Mouse (Mus musculus) CH12.LX (cell line): ENCODE data around the gene Pcgf6. TPM values are rescaled to one million over a fixed set of nuclear protein-coding genes. Genes with fewer than 3 reads are reported as not detected.

Experiments
- DNase-seq: peaks from one replicate; pipeline ENCODE4 v3.0.0-alpha.2; 2013; ENCODE audit errors: extremely low read depth
- H3K27ac ChIP-seq: 2 replicates; pipeline ENCODE4 v1.5.1; 2012; ENCODE audit warnings: low read depth, mild to moderate bottlenecking, control low read depth, moderate library complexity; ENCODE audit not compliant: insufficient read depth
- H3K27me3 ChIP-seq: replicated peaks from 2 replicates; pipeline ENCODE3; 2012; ENCODE audit warnings: inconsistent platforms
- H3K36me3 ChIP-seq, 2 experiments: replicated peaks in 1 of 2; 2 replicates each; pipeline versions ENCODE3 to v1.6.1; 2012; ENCODE audit warnings: inconsistent platforms in 1 of 2, low read length in 1 of 2, mild to moderate bottlenecking in 1 of 2, mixed read lengths in 1 of 2, moderate library complexity in 1 of 2; ENCODE audit not compliant: control insufficient read depth in 1 of 2, insufficient read depth in 1 of 2
- H3K4me1 ChIP-seq, 2 experiments: 2 replicates each; pipeline ENCODE4 v1.6.1; 2012; ENCODE audit warnings: inconsistent platforms in 1 of 2, moderate library complexity in 1 of 2; ENCODE audit not compliant: insufficient read depth in 2 of 2, control insufficient read depth in 1 of 2
- H3K4me2 ChIP-seq: 2 replicates; pipeline ENCODE4 v1.6.1; 2012; ENCODE audit warnings: low read depth, mild to moderate bottlenecking, control low read depth; ENCODE audit not compliant: poor library complexity, insufficient read depth, severe bottlenecking
- H3K4me3 ChIP-seq, 3 experiments: fragments of 150-350 bp in 1 of 3; sonication (generic) in 1 of 3; replicated peaks in 1 of 3; 2 replicates each; pipeline versions ENCODE3 to v1.5.1; 2011 to 2012; ENCODE audit warnings: low read depth in 2 of 3, low read length in 2 of 3, mild to moderate bottlenecking in 2 of 3, moderate library complexity in 2 of 3, control low read depth in 1 of 3, improper control_type of control experiment in 1 of 3, inconsistent platforms in 1 of 3, mixed read lengths in 1 of 3; ENCODE audit not compliant: poor library complexity in 1 of 3
- H3K79me2 ChIP-seq: replicated peaks from 2 replicates; pipeline ENCODE4 v1.6.1; 2012; ENCODE audit warnings: mild to moderate bottlenecking, moderate library complexity; ENCODE audit not compliant: control insufficient read depth, poor library complexity, insufficient read depth, severe bottlenecking; ENCODE audit errors: extremely low read depth
- H3K9ac ChIP-seq: 2 replicates; pipeline ENCODE4 v1.6.1; 2012; ENCODE audit warnings: low read depth, mild to moderate bottlenecking, control low read depth, moderate library complexity; ENCODE audit not compliant: insufficient read depth
- H3K9me3 ChIP-seq: replicated peaks from 2 replicates; pipeline ENCODE3; 2012; ENCODE audit warnings: low read length, inconsistent platforms, mixed read lengths
- CHD1 ChIP-seq: IDR thresholded peaks from 2 replicates; pipeline ENCODE4 v1.6.1; 2012; ENCODE audit warnings: low read depth, low read length, improper control_type of control experiment, inconsistent platforms
- CTCF ChIP-seq, 2 experiments: IDR thresholded peaks in 1 of 2; conservative IDR thresholded peaks in 1 of 2; 2 replicates each; pipeline ENCODE4 v1.5.1; 2011 to 2012; ENCODE audit warnings: low read depth in 2 of 2, low read length in 2 of 2, improper control_type of control experiment in 1 of 2, inconsistent platforms in 1 of 2, mild to moderate bottlenecking in 1 of 2, moderate library complexity in 1 of 2
- E2F4 ChIP-seq: IDR thresholded peaks from 2 replicates; pipeline ENCODE4 v1.6.1; 2011; ENCODE audit warnings: low read depth, low read length, improper control_type of control experiment; ENCODE audit not compliant: insufficient replicate concordance
- EP300 ChIP-seq: IDR thresholded peaks from 2 replicates; pipeline ENCODE4 v1.6.1; 2011; ENCODE audit warnings: low read length, improper control_type of control experiment
- ETS1 ChIP-seq: conservative IDR thresholded peaks from 2 replicates; pipeline ENCODE4 v1.6.1; 2012; ENCODE audit warnings: low read depth, mild to moderate bottlenecking, inconsistent platforms, low read length, improper control_type of control experiment, moderate library complexity
- GABPA ChIP-seq: IDR thresholded peaks from 2 replicates; pipeline ENCODE4 v1.6.1; 2012; ENCODE audit warnings: low read depth, low read length, improper control_type of control experiment, inconsistent platforms; ENCODE audit not compliant: insufficient replicate concordance
- HCFC1 ChIP-seq: IDR thresholded peaks from 2 replicates; pipeline ENCODE4 v1.6.1; 2012; ENCODE audit warnings: low read depth, mild to moderate bottlenecking, inconsistent platforms, low read length, improper control_type of control experiment
- IRF4 ChIP-seq: IDR thresholded peaks from 2 replicates; pipeline ENCODE4 v1.6.1; 2014; ENCODE audit warnings: low read depth, mild to moderate bottlenecking, inconsistent platforms, low read length, improper control_type of control experiment
- JUN ChIP-seq: IDR thresholded peaks from 2 replicates; pipeline ENCODE4 v1.6.1; 2011; ENCODE audit warnings: low read depth, mild to moderate bottlenecking, low read length, improper control_type of control experiment, moderate library complexity; ENCODE audit not compliant: insufficient read depth
- JUND ChIP-seq: conservative IDR thresholded peaks from 2 replicates; pipeline ENCODE4 v1.6.1; 2011; ENCODE audit warnings: low read depth, low read length, improper control_type of control experiment
- KAT2A ChIP-seq: IDR thresholded peaks from 2 replicates; pipeline ENCODE4 v1.6.1; 2012; ENCODE audit warnings: low read length, improper control_type of control experiment, inconsistent platforms; ENCODE audit not compliant: insufficient replicate concordance
- MAX ChIP-seq: IDR thresholded peaks from 2 replicates; pipeline ENCODE4 v1.6.1; 2011; ENCODE audit warnings: low read length, improper control_type of control experiment
- MAZ ChIP-seq: IDR thresholded peaks from 2 replicates; pipeline ENCODE4 v1.6.1; 2012; ENCODE audit warnings: low read depth, mild to moderate bottlenecking, inconsistent platforms, low read length, improper control_type of control experiment, moderate library complexity
- MYC ChIP-seq: IDR thresholded peaks from 2 replicates; pipeline ENCODE4 v1.6.1; 2011; ENCODE audit warnings: low read depth, mild to moderate bottlenecking, improper control_type of control experiment, low read length
- NELFE ChIP-seq: IDR thresholded peaks from 2 replicates; pipeline ENCODE4 v1.6.1; 2011; ENCODE audit warnings: low read depth, low read length, improper control_type of control experiment
- PAX5 ChIP-seq: IDR thresholded peaks from 2 replicates; pipeline ENCODE4 v1.6.1; 2012; ENCODE audit warnings: low read length, inconsistent platforms, mixed read lengths
- POLR2A ChIP-seq: IDR thresholded peaks from 2 replicates; pipeline ENCODE4 v1.6.1; 2011; ENCODE audit warnings: low read depth, mild to moderate bottlenecking, improper control_type of control experiment, low read length
- POLR2AphosphoS2 ChIP-seq: IDR thresholded peaks from 2 replicates; pipeline ENCODE4 v1.6.1; 2011; ENCODE audit warnings: low read depth, low read length, improper control_type of control experiment
- RAD21 ChIP-seq: IDR thresholded peaks from 2 replicates; pipeline ENCODE4 v1.6.1; 2011; ENCODE audit warnings: low read depth, mild to moderate bottlenecking, low read length, improper control_type of control experiment, moderate library complexity
- RCOR1 ChIP-seq: conservative IDR thresholded peaks from 2 replicates; pipeline ENCODE4 v1.6.1; 2012; ENCODE audit warnings: low read depth, mild to moderate bottlenecking, inconsistent platforms, low read length, improper control_type of control experiment
- TBP ChIP-seq: conservative IDR thresholded peaks from 2 replicates; pipeline ENCODE4 v1.6.1; 2011; ENCODE audit warnings: low read depth, low read length, improper control_type of control experiment
- TCF12 ChIP-seq: IDR thresholded peaks from 2 replicates; pipeline ENCODE4 v1.6.1; 2014; ENCODE audit warnings: low read depth, mild to moderate bottlenecking, inconsistent platforms, low read length, improper control_type of control experiment
- UBTF ChIP-seq: IDR thresholded peaks from 2 replicates; pipeline ENCODE4 v1.6.1; 2012; ENCODE audit warnings: low read depth, mild to moderate bottlenecking, inconsistent platforms, low read length, improper control_type of control experiment, moderate library complexity
- ZC3H11A ChIP-seq: IDR thresholded peaks from 2 replicates; pipeline ENCODE4 v1.6.1; 2012; ENCODE audit warnings: low read depth, mild to moderate bottlenecking, inconsistent platforms, low read length, improper control_type of control experiment
- ZKSCAN1 ChIP-seq: IDR thresholded peaks from 2 replicates; pipeline ENCODE4 v1.6.1; 2012; ENCODE audit warnings: low read depth, inconsistent platforms, low read length, improper control_type of control experiment, borderline replicate concordance
- dilution Hi-C: fragments of 300-500 bp; cut with MboI; formaldehyde crosslinking; loops from 2 replicates; pipeline ENCODE4 v1.14.3; 2020; ENCODE audit warnings: low sequenced_read_pairs; ENCODE audit not compliant: extremely low pct_unique_long_range_greater_than_20kb, extremely low pct_ligation_motif_present
- in situ Hi-C: fragments of 300-500 bp; cut with MboI; formaldehyde crosslinking; loops from 3 replicates; pipeline ENCODE4 v1.14.3; 2019; ENCODE audit warnings: low sequenced_read_pairs, low pct_ligation_motif_present, low pct_unique_long_range_greater_than_20kb, mixed read lengths
- polyA plus RNA-seq: library from polyadenylated mRNA; unstranded; fragments of >175 nt; gene quantifications from 2 replicates; pipeline ENCODE4 v1.2.1, GENCODE M21; 2012; ENCODE audit warnings: low read depth; ENCODE audit not compliant: insufficient read length
- total RNA-seq, 2 experiments: library from RNA; depleted of rRNA; stranded (reverse); fragments of 300-350 nt in 1 of 2; fragments of >200 nt in 1 of 2; gene quantifications; 2 replicates each; pipeline ENCODE4 v1.2.3; 2012 to 2014

The Pcgf6 gene
- total and polyA plus RNA-seq, 3 experiments, result 17.3 to 43.8 (median 39.7) TPM

GRCm38 (mm10) chr19:47019326-47019725 lies 31.4 kb downstream of the Pcgf6 start:
- no peak for DNase-seq
- Histone ChIP-seq H3K79me2 (no peaks in the 10 kb centered on the region), H3K4me2 (no peak overlapping the region), H3K9me3 (peaks cover 16% of the 10 kb centered on the region), H3K4me1 (peaks cover 7 to 16% of the 10 kb centered on the region in 2 experiments; a peak in 3 of 4 replicates)
- TF ChIP-seq MYC, result no peak
- TF ChIP-seq PAX5, result no peak
- no peak for TF ChIP-seq GABPA
- no peak for TF ChIP-seq IRF4
- no peak for TF ChIP-seq ETS1
- TF ChIP-seq E2F4, result no peak
- no peak for TF ChIP-seq JUN
- no peak for TF ChIP-seq TBP
- TF ChIP-seq MAX, result no peak
- TF ChIP-seq NELFE, result no peak
- no peak for TF ChIP-seq CHD1
- TF ChIP-seq EP300, result no peak
- TF ChIP-seq, all 38 proteins: peak for 0
- in situ Hi-C loops, result no loop called here
- H3K27me3 ChIP-seq, result no peaks in the 10 kb centered on the region
- no peak overlapping the region for H3K4me3 ChIP-seq
- dilution Hi-C loops, result no loop called here
- no peaks in the 10 kb centered on the region for H3K36me3 ChIP-seq
- no peak overlapping the region for H3K9ac ChIP-seq
- H3K27ac ChIP-seq, result no peak overlapping the region

- no peak overlapping the region for H3K9ac ChIP-seq
- no peak overlapping the region for H3K4me3 ChIP-seq
- DNase-seq, result no peak
- dilution Hi-C loops (no loop called here), in situ Hi-C loops (no loop called here)
- H3K9me3 ChIP-seq, result peaks cover 20% of the 10 kb centered on the region
- H3K27ac ChIP-seq, result no peak overlapping the region
- H3K36me3 ChIP-seq, result no peaks in the 10 kb centered on the region
- H3K79me2 ChIP-seq, result no peaks in the 10 kb centered on the region
- H3K4me1 ChIP-seq, result peaks cover 2 to 9% of the 10 kb centered on the region in 2 experiments; a peak in 1 of 4 replicates
- TF ChIP-seq HCFC1, result no peak
- no peaks in the 10 kb centered on the region for H3K27me3 ChIP-seq
- H3K4me2 ChIP-seq, result no peak overlapping the region
These were observed 32.4 kb downstream of the Pcgf6 start for GRCm38 (mm10) chr19:47018330-47018729.

GRCm38 (mm10) chr19:47017831-47018230 lies 32.9 kb downstream of the Pcgf6 start:
- Histone ChIP-seq H3K4me2 (no peak overlapping the region), H3K27ac (no peak overlapping the region), H3K9ac (no peak overlapping the region), H3K4me3 (no peak overlapping the region), H3K79me2 (no peaks in the 10 kb centered on the region), H3K36me3 (no peaks in the 10 kb centered on the region), H3K9me3 (peaks cover 20% of the 10 kb centered on the region), H3K4me1 (peaks cover 2 to 4% of the 10 kb centered on the region in 2 experiments; a peak in 1 of 4 replicates), H3K27me3 (no peaks in the 10 kb centered on the region)
- in situ Hi-C loops, result no loop called here
- dilution Hi-C loops, result no loop called here
- TF ChIP-seq CTCF (conservative IDR thresholded peaks at IDR 0.05 in 1 of 2, IDR thresholded peaks at IDR 0.05 in 1 of 2; ENCODE audit: low read depth in 2 of 2, low read length in 2 of 2) (no peak), EP300 (no peak), JUN (no peak), POLR2AphosphoS2 (no peak), MAZ (no peak), GABPA (no peak), ZKSCAN1 (no peak), RAD21 (no peak), JUND (no peak), RCOR1 (no peak), KAT2A (no peak), ZC3H11A (no peak), IRF4 (no peak), TCF12 (no peak), PAX5 (no peak), POLR2A (no peak), UBTF (no peak), CHD1 (no peak), MAX (no peak)
- DNase-seq, result no peak
